Mouse (Mus musculus) erythroblast, embryonic 14.5 days (primary cell): ENCODE data around the gene Ywhag. TPM values are rescaled to one million over a fixed set of nuclear protein-coding genes. Genes with fewer than 3 reads are reported as not detected.

Source experiments
- H3K27me3 ChIP-seq: 2 replicates; pipeline ENCODE4 v1.6.1; 2012; ENCODE audit warnings: inconsistent platforms; ENCODE audit not compliant: control insufficient read depth
- H3K36me3 ChIP-seq: 2 replicates; pipeline ENCODE4 v1.6.1; 2012; ENCODE audit warnings: mild to moderate bottlenecking, inconsistent platforms; ENCODE audit not compliant: control insufficient read depth
- H3K4me1 ChIP-seq: 2 replicates; pipeline ENCODE4 v1.6.1; 2012; ENCODE audit warnings: inconsistent platforms; ENCODE audit not compliant: control insufficient read depth
- H3K4me3 ChIP-seq: replicated peaks from 2 replicates; pipeline ENCODE3; 2012; ENCODE audit warnings: moderate library complexity, mild to moderate bottlenecking, inconsistent platforms
- H3K9me3 ChIP-seq: 2 replicates; pipeline ENCODE4 v1.6.1; 2012; ENCODE audit warnings: low read length, inconsistent platforms, mixed read lengths; ENCODE audit not compliant: control insufficient read depth
- GATA1 ChIP-seq: IDR thresholded peaks from 2 replicates; pipeline ENCODE4 v1.6.1; 2012; ENCODE audit warnings: low read length, inconsistent platforms, mixed read lengths
- TAL1 ChIP-seq: IDR thresholded peaks from 3 replicates; pipeline ENCODE4 v1.6.1; 2012; ENCODE audit warnings: low read length, inconsistent platforms, mixed read lengths
- polyA plus RNA-seq: library from polyadenylated mRNA; stranded (reverse); fragments of >175 nt; gene quantifications from 2 replicates; pipeline ENCODE4 v1.2.3, GENCODE M21; 2012

The Ywhag gene
- polyA plus RNA-seq, 1 experiment: 5.6 TPM

DNA sequence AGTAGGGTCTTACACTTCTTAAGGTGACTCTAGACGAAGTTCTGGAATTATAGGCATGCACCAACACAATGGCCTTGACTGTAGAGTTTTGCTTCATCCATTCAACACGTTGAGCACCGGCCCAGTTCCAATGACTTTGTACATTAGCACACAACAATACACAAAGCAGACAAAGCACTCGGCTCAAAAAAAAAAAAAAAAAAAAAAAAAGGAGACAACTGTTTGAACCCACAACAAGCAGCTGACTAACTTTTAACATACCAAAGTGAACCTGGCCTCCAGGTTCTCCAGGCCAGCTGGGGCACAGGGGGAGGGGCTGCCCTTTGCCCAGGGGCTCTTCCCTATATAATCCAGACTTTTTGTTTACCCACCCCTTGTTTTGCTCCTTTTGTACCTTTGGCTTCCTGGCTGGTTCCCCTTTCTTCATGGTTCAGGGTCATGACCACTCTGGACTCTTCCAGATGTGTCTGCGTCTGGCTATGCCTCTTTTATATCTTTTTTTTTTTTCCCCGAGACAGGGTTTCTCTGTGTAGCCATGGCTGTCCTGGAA is 1.3 kb upstream of the Ywhag start:
- TF ChIP-seq GATA1: no peak
- TF ChIP-seq TAL1: no peak
- Histone ChIP-seq H3K4me1 (peaks cover 35% of the 10 kb centered on the region), H3K36me3 (peaks cover 18% of the 10 kb centered on the region), H3K27me3 (no peaks in the 10 kb centered on the region), H3K9me3 (no peaks in the 10 kb centered on the region), H3K4me3 (peak overlapping the region; percentile 99)

DNA sequence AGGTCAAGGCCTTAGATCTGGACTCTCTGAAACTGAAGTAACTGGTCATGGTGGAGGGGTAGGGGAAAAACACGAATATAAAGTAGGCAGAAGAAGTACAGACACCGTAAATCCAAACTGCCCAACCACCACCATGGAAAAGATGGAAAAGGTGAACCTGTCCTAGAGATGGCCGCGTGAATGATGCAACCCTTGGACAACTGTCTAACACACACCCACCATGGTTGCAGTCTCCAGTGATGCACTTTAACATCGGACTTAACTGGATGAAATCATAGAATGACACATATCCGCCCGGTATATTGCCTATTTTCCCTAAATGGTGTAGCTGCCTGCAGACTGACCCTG is 734 bp upstream of the Ywhag start:
- Histone ChIP-seq H3K36me3 (peaks cover 23% of the 10 kb centered on the region), H3K4me1 (peaks cover 35% of the 10 kb centered on the region), H3K9me3 (no peaks in the 10 kb centered on the region), H3K4me3 (peak overlapping the region; percentile 99), H3K27me3 (no peaks in the 10 kb centered on the region)
- no peak for TF ChIP-seq TAL1
- no peak for TF ChIP-seq GATA1

DNA sequence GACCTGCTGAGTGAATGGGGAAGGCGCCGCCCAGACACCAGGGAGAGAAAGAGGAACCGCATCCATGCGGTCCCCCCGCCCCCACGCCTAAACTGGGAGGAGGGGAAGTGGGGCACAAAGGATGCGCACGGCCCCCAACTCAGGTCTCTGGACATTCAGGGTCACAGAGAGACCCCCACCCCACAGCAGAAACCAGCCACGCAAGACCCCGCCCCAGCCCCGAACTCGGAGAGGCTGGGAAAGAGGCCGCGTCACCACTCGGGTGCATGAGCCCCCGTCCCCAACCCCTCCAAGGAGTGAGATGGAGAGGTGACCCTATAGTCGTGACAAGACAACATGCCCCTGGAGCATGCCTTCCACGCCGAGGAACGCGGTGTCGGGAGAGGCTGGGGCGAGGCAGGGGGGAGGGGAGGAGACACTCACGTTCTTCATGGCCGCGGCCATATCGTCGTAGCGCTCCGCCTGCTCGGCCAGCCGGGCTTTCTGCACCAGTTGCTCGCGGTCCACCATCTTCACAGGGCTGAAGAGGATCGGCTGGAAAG is 445 bp downstream of the Ywhag start:
- Histone ChIP-seq H3K4me1 (peaks cover 35% of the 10 kb centered on the region), H3K9me3 (no peaks in the 10 kb centered on the region), H3K36me3 (peaks cover 35% of the 10 kb centered on the region), H3K4me3 (peak overlapping the region; percentile 99), H3K27me3 (no peaks in the 10 kb centered on the region)
- TF ChIP-seq GATA1: no peak
- TF ChIP-seq TAL1: no peak

DNA sequence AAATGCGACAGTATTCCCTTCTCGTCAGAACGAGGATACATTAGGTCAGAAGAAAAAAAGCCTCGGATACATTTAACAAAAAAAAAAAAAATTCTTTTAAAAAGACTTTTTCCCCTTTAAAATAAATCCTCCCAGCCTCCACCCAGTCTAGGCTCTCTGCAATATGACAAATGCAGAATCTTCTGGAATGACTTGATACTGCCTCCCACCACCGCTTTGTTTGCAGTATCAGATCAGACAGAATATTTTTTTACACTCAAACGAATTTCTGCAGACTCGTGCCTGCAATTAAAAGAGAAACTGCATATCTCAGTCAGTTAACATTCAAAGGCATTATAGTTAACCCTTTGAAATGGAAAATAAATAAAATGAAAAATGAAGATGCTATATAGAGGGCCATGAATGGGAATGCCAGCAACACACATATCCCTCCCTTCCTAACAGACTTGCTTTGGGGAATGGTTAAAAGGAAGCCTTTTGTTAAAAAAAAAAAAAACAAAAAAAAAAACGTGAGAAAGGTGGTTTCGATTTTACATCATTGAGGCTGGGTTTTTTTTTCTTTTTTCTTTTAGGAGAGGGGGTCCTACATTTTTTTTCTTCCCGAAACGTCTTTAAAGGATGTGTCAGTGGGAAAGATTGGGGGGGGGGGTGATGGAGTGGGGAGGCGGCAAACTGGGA is 1.1 kb downstream of the Ywhag start:
- H3K4me1 ChIP-seq: peaks cover 35% of the 10 kb centered on the region
- no peak for TF ChIP-seq GATA1
- TF ChIP-seq TAL1: no peak
- no peaks in the 10 kb centered on the region for H3K9me3 ChIP-seq
- peak overlapping the region; percentile 99 for H3K4me3 ChIP-seq
- no peaks in the 10 kb centered on the region for H3K27me3 ChIP-seq
- H3K36me3 ChIP-seq: peaks cover 39% of the 10 kb centered on the region

DNA sequence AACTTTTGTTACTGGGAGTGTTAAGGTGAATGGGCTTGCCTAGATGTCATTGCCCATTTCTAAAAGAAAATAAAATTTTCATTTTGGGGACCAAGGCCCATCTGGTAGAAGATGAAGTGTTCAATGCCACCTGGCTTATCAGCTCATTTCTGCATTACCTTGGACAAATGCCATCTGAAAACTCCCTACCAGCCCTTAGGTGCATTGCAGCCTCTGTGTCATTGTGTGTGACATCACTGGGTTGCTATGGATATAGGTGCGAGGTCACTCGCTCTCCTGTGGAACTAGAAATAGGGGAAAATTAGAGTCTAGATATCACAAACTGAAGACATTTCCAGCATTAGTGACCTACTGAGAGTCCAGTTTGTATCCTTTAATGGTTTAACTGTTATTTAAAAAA is 2.1 kb downstream of the Ywhag start:
- Histone ChIP-seq H3K4me3 (no peak overlapping the region), H3K4me1 (peaks cover 35% of the 10 kb centered on the region)

DNA sequence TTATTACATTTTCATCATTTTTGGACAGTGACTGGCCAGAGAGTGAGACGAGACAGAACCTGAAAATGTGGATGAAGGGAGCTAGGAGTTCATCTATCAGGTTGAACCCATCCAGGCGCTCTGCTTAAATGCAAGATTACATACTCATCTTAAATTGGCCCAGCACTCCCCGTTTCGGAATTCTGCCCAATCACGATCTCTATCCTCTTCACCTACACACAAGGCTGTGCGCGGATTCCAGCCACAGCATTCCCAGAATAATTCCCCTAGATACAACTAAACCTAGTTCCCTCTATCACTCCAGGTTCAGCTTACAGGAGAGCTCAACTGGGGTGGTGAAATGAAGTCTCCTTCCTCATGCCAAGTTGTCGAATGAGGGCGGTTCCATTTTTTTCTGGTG is 2.9 kb downstream of the Ywhag start:
- Histone ChIP-seq H3K27me3 (no peaks in the 10 kb centered on the region), H3K36me3 (peaks cover 58% of the 10 kb centered on the region), H3K9me3 (no peaks in the 10 kb centered on the region), H3K4me1 (peaks cover 35% of the 10 kb centered on the region), H3K4me3 (no peak overlapping the region)
- no peak for TF ChIP-seq TAL1
- TF ChIP-seq GATA1: no peak

More for the DNA sequence above, 2.1 kb downstream of the Ywhag start:
- Histone ChIP-seq H3K27me3 (no peaks in the 10 kb centered on the region), H3K9me3 (no peaks in the 10 kb centered on the region), H3K36me3 (peaks cover 49% of the 10 kb centered on the region)
- TF ChIP-seq GATA1 (no peak), TAL1 (no peak)

DNA sequence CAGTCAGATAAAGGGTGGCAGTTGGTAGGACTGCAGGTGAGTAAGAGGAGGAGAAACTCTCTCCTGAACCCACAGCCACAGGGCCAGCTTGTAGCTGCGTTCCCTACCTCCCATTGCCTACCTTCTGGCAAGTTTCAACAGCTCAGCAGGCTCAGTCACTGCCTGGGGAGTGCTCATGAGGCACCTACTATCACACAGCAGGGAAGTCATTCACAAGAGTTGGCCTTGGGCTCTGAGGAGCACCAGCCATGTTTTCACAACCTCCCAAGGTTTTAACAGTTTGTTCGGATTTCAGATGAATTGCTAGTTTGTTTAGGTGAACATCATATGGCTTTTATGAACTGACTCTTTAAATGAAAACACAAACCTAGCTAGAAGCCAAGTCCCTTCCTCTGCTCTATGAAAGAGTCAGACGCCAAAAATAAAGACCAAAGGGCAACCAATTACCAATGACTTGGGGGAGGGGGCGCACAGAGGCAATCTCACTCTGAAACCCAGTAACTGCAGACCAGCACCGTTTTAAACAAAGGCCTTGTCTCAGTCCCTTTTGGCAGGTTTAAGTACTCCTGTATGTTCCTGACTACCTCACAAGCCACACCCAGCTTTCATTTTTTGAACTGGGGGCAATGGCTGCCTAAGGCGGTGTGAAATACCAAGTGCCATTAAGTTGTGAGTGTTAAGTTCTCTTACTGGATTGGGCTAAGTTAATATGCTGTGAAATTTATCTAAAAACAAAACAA is 4.6 kb downstream of the Ywhag start:
- Histone ChIP-seq H3K9me3 (no peaks in the 10 kb centered on the region), H3K36me3 (peaks cover 69% of the 10 kb centered on the region), H3K27me3 (no peaks in the 10 kb centered on the region), H3K4me3 (no peak overlapping the region), H3K4me1 (peaks cover 24% of the 10 kb centered on the region)
- TF ChIP-seq TAL1 (no peak), GATA1 (no peak)

DNA sequence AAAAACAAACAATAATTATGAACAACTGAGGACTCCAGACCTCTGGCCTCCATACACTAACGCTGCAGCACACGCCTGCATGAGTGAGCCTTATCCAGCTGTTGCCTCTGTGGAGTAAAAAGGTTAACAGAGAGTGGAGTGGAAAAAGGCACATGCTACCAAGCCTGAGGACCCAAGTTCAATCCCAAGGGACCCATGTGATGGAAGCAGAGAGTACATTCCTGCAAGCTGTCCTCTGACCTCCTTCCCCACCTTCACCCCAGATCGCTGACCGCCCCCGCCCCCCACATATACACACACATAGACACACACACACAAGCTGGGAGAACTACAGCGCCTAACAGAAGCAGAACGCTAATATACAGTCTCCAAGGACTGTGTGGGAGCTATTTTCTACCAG is 10.5 kb downstream of the Ywhag start:
- no peak overlapping the region for H3K4me3 ChIP-seq
- TF ChIP-seq GATA1: no peak
- no peak for TF ChIP-seq TAL1
- no peaks in the 10 kb centered on the region for H3K27me3 ChIP-seq
- H3K4me1 ChIP-seq: no peaks in the 10 kb centered on the region
- H3K36me3 ChIP-seq: peaks cover 88% of the 10 kb centered on the region
- H3K9me3 ChIP-seq: no peaks in the 10 kb centered on the region

DNA sequence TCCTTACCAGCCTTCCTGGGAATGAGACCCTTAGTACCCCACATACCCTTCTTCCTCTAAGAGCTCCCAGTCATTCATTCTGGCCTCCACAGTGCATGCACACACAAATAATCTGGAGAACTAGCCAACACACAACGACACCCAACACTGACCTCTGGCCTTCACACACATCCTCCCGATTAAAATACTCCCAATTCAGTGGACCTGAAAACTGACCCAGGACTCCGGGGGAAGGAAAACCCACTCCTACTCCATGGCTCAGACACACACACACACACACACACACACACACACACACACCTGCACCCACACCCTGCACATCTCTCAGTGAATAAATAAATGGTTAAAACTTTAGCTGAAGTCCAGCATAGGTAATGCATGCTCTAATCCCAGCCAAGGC is 14.5 kb downstream of the Ywhag start:
- Histone ChIP-seq H3K36me3 (peaks cover 87% of the 10 kb centered on the region), H3K9me3 (no peaks in the 10 kb centered on the region), H3K4me1 (peaks cover 8% of the 10 kb centered on the region), H3K27me3 (no peaks in the 10 kb centered on the region), H3K4me3 (no peak overlapping the region)
- no peak for TF ChIP-seq TAL1
- TF ChIP-seq GATA1: no peak

DNA sequence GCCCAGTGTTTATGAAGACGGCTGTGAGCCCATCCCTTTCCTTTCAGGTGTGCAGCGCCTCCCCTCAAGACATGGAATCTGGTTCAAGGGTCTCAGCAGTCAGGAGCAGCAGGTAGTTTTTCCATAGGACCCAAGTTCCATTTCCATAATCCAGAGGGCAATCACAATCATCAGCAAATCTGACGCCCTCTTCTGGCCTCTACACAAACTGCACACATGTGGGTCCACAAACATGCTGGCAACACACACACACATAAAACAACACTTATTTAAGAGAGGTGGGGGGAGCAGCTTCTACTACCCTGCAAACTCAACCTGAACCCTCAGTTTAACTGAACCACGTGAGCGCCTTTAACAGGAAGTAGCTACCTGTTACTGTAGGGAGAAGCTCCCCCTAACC is 15.8 kb downstream of the Ywhag start:
- no peak for TF ChIP-seq TAL1
- TF ChIP-seq GATA1: no peak
- Histone ChIP-seq H3K27me3 (no peaks in the 10 kb centered on the region), H3K9me3 (no peaks in the 10 kb centered on the region), H3K36me3 (peaks cover 84% of the 10 kb centered on the region), H3K4me1 (peaks cover 11% of the 10 kb centered on the region), H3K4me3 (no peak overlapping the region)
